Mouse (Mus musculus): Measurements from ENCODE around the gene Mrpl21. TPM values are rescaled to one million over a fixed set of nuclear protein-coding genes. Genes with fewer than 3 reads are reported as not detected.

The Mrpl21 gene
- polyA plus RNA-seq, 1 experiment from 2014 or later, result 104 TPM

DNA sequence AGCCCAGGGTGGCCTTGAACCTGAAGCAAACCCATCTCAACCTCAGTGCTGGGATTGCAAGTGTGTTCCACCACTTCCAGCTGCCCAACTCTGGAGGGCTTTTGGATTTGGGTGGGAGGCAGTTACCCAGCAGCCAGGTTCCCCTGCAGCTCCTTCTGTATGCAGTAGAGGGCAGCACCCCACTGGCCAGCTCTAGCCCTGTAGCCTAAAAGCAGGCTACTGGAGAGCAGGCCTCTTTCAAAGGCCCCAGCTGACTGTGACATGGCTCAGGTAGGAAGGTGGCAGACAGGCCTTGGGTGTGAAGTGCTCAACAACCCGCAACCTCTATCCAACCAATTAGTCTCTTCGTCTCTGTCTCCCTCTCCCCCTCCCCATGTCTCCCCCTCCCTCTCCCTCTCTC is 9.3 kb downstream of the Mrpl21 start:
- no peak overlapping the region for H3K4me2 ChIP-seq (ENCODE audit: low read depth, low read length)
- peaks cover 20% of the 10 kb centered on the region for H3K36me3 ChIP-seq (ENCODE audit: control insufficient read depth, insufficient read depth, low read length)
- no peaks in the 10 kb centered on the region for H3K4me1 ChIP-seq (ENCODE audit: control insufficient read depth, insufficient read depth, low read length)
- H3K4me3 ChIP-seq (ENCODE audit: low read depth, low read length), result no peak overlapping the region
- peak; percentile 73; the same call in 1 of the 2 replicates for ATAC-seq (ENCODE audit: low read depth)
- WGBS, result 81% methylated on average over 2 of the region's 2 CpGs
- no peaks in the 10 kb centered on the region for H3K9me3 ChIP-seq (ENCODE audit: control insufficient read depth, low read length)
- H3K27me3 ChIP-seq (ENCODE audit: control insufficient read depth, insufficient read depth, low read length), result no peaks in the 10 kb centered on the region
- H3K27ac ChIP-seq (ENCODE audit: low read depth, low read length), result no peak overlapping the region
- H3K9ac ChIP-seq (replicated peaks; ENCODE audit: low read depth, low read length), result no peak overlapping the region

DNA sequence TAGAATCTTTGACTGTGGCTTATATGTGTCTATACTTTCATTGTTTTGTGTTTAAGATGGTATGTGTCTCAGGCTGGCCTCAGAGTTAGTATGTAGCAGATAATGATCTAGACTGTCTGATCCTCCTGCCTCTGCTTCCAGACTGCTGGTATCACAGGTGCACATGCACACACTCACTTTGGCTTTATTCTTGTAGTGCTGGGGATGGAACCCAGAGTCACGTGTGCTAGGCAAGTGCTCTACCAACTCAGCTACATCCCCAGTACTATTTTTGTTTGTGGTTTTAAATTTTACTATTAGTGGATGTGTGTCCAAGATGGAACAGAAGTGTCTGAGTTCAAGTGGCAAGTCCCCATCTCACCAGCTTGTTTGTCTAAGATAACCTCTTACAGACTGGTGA is 10.3 kb downstream of the Mrpl21 start:
- no peak for ATAC-seq (ENCODE audit: low read depth)
- WGBS, result 97% methylated on average over 1 of the region's 1 CpGs
- Histone ChIP-seq H3K27me3 (ENCODE audit: control insufficient read depth, insufficient read depth, low read length) (no peaks in the 10 kb centered on the region), H3K27ac (ENCODE audit: low read depth, low read length) (no peak overlapping the region), H3K4me3 (ENCODE audit: low read depth, low read length) (no peak overlapping the region), H3K9ac (replicated peaks; ENCODE audit: low read depth, low read length) (no peak overlapping the region), H3K4me2 (ENCODE audit: low read depth, low read length) (no peak overlapping the region), H3K4me1 (ENCODE audit: control insufficient read depth, insufficient read depth, low read length) (no peaks in the 10 kb centered on the region), H3K9me3 (ENCODE audit: control insufficient read depth, low read length) (no peaks in the 10 kb centered on the region), H3K36me3 (ENCODE audit: control insufficient read depth, insufficient read depth, low read length) (peaks cover 20% of the 10 kb centered on the region)

DNA sequence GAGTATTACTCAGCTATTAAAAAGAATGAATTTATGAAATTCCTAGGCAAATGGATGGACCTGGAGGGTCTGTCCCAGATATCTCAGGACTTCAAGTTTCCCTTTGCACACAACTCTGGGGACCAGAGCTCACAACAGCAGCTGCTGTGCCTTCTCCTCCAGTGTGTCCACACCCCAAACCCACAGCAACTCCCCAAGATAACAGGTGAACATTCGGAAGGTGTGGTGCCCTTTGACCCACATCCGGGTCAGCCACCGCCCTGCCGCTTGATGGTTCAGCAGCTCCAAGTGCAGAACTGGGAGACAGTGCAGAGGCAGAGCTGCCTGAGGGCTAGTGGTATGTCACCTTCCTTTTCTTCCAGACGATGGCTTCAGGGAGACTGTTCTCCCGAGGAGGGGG is 12.5 kb downstream of the Mrpl21 start:
- Histone ChIP-seq H3K4me3 (ENCODE audit: low read depth, low read length) (no peak overlapping the region), H3K9ac (replicated peaks; ENCODE audit: low read depth, low read length) (no peak overlapping the region), H3K4me2 (ENCODE audit: low read depth, low read length) (no peak overlapping the region), H3K4me1 (ENCODE audit: control insufficient read depth, insufficient read depth, low read length) (no peaks in the 10 kb centered on the region), H3K9me3 (ENCODE audit: control insufficient read depth, low read length) (no peaks in the 10 kb centered on the region), H3K27ac (ENCODE audit: low read depth, low read length) (no peak overlapping the region), H3K36me3 (ENCODE audit: control insufficient read depth, insufficient read depth, low read length) (peaks cover 7% of the 10 kb centered on the region; the same call in 1 of the 2 replicates), H3K27me3 (ENCODE audit: control insufficient read depth, insufficient read depth, low read length) (no peaks in the 10 kb centered on the region)
- WGBS, result 89% methylated on average over 6 of the region's 6 CpGs
- no peak for ATAC-seq (ENCODE audit: low read depth)

DNA sequence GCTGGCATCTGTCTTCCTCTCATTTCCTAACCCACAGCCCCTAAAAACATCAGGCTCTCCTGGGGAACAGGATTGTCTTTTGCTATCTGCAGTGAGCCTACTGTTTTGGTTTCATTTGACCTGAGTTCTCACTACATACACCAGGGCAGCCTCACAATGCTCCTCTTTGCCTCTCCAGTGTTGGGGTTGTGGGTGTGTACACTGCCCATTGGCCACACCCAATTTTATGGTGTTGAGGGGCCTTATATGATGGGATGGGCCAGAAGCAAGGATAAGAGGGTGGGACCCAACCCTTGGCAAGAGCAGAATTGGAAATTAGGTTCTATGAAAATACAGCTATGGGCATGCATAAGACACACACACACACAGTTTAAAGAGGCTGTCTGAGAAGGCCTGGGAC is 14.3 kb downstream of the Mrpl21 start:
- H3K4me1 ChIP-seq (ENCODE audit: control insufficient read depth, insufficient read depth, low read length), result no peaks in the 10 kb centered on the region
- no peaks in the 10 kb centered on the region for H3K36me3 ChIP-seq (ENCODE audit: control insufficient read depth, insufficient read depth, low read length)
- no peak overlapping the region for H3K4me2 ChIP-seq (ENCODE audit: low read depth, low read length)
- H3K27me3 ChIP-seq (ENCODE audit: control insufficient read depth, insufficient read depth, low read length), result no peaks in the 10 kb centered on the region
- no peak overlapping the region for H3K4me3 ChIP-seq (ENCODE audit: low read depth, low read length)
- no peaks in the 10 kb centered on the region for H3K9me3 ChIP-seq (ENCODE audit: control insufficient read depth, low read length)
- no peak for ATAC-seq (ENCODE audit: low read depth)
- no peak overlapping the region for H3K9ac ChIP-seq (replicated peaks; ENCODE audit: low read depth, low read length)
- H3K27ac ChIP-seq (ENCODE audit: low read depth, low read length), result no peak overlapping the region

DNA sequence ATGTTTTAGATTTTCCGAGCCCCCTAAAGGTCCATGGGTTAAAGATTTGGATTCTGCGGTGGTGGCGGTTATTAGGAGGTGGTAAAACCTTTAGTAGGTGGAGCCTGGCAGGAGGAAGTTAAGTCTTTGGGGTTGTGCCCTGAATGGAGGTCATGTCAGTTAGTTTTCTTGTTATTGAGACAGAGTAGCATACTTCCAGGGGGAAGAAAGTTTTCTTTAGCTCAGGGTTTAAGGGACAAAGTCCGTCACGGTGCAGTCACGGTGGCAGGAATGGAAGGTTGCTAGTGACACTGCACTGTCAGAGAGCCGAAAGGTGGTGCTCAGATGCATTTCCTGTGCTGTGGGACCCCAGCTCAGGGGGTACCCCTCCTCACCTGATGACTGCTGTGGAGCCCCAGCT is 15.1 kb downstream of the Mrpl21 start:
- Histone ChIP-seq H3K4me3 (ENCODE audit: low read depth, low read length) (no peak overlapping the region), H3K27ac (ENCODE audit: low read depth, low read length) (no peak overlapping the region), H3K9ac (replicated peaks; ENCODE audit: low read depth, low read length) (no peak overlapping the region), H3K9me3 (ENCODE audit: control insufficient read depth, low read length) (no peaks in the 10 kb centered on the region), H3K36me3 (ENCODE audit: control insufficient read depth, insufficient read depth, low read length) (no peaks in the 10 kb centered on the region), H3K4me1 (ENCODE audit: control insufficient read depth, insufficient read depth, low read length) (no peaks in the 10 kb centered on the region), H3K27me3 (ENCODE audit: control insufficient read depth, insufficient read depth, low read length) (no peaks in the 10 kb centered on the region), H3K4me2 (ENCODE audit: low read depth, low read length) (no peak overlapping the region)
- WGBS, result 87% methylated on average over 7 of the region's 7 CpGs
- no peak for ATAC-seq (ENCODE audit: low read depth)

DNA sequence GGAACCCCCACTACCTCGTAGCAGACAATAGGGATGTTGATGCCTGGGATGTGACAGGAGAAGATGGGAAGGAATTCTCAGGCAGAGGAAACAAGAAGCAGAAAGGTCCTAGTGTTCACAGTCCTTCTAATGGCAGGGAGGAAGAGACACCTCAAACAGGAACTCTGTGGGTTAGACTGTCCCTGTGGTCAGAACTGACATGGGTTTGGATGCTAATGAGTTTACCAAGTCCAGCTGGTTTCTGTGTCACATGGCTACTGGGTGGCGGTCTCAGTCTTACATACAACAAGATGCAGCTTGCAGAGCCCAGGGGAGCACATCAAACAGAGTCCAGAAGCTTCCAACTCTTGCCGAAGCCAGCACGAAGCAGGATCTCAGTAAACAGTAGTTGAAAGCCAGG is 21.3 kb downstream of the Mrpl21 start:
- Histone ChIP-seq H3K9me3 (ENCODE audit: control insufficient read depth, low read length) (no peaks in the 10 kb centered on the region), H3K4me1 (ENCODE audit: control insufficient read depth, insufficient read depth, low read length) (no peaks in the 10 kb centered on the region), H3K4me3 (ENCODE audit: low read depth, low read length) (no peak overlapping the region), H3K27ac (ENCODE audit: low read depth, low read length) (no peak overlapping the region), H3K27me3 (ENCODE audit: control insufficient read depth, insufficient read depth, low read length) (no peaks in the 10 kb centered on the region), H3K36me3 (ENCODE audit: control insufficient read depth, insufficient read depth, low read length) (no peaks in the 10 kb centered on the region), H3K9ac (replicated peaks; ENCODE audit: low read depth, low read length) (no peak overlapping the region), H3K4me2 (ENCODE audit: low read depth, low read length) (no peak overlapping the region)
- no peak for ATAC-seq (ENCODE audit: low read depth)
- WGBS, result 71% methylated on average over 4 of the region's 4 CpGs

DNA sequence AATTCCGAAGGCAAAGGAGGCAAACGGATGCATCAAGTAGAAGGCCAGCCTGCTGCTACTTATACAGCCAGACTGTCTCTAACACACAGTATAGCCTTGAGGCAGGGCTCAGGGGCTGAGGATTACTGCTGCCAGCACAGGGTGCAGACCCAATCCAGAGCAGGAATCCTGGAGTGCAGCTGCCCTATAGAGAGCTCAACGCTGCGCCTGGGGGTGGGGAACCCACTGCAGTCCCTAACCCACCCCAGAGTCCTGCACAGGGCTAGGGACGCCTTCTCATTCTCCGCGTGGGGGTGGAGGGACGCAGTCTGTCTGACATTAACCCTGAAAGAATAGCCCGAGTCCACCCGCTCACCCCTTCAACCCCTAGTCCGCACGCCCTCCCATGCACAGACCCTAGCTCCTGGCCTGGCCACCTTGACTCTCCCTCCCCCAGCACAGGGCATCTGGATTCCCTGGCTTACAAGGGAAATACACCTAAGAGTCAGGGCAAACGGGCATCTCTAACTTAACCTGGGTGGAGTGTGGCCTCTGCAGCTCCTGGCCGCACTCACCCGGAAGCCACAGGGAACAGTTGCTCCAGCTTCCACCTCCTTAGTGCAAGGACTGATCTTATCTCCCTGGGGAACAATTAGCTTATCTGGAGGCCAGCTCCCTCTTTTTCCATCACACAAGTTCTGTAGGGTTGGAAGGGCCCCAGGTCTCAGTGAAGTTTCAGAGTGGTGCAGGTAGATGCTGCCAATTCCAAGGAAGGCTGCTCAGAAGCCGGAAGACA is 24.7 kb downstream of the Mrpl21 start:
- no peak overlapping the region for H3K27ac ChIP-seq (ENCODE audit: low read depth, low read length)
- H3K9me3 ChIP-seq (ENCODE audit: control insufficient read depth, low read length), result no peaks in the 10 kb centered on the region
- no peak overlapping the region for H3K4me3 ChIP-seq (ENCODE audit: low read depth, low read length)
- H3K27me3 ChIP-seq (ENCODE audit: control insufficient read depth, insufficient read depth, low read length), result no peaks in the 10 kb centered on the region
- no peaks in the 10 kb centered on the region for H3K4me1 ChIP-seq (ENCODE audit: control insufficient read depth, insufficient read depth, low read length)
- H3K36me3 ChIP-seq (ENCODE audit: control insufficient read depth, insufficient read depth, low read length), result no peaks in the 10 kb centered on the region
- no peak for ATAC-seq (ENCODE audit: low read depth)
- H3K4me2 ChIP-seq (ENCODE audit: low read depth, low read length), result no peak overlapping the region
- no peak overlapping the region for H3K9ac ChIP-seq (replicated peaks; ENCODE audit: low read depth, low read length)
- 63% methylated on average over 16 of the region's 16 CpGs for WGBS

DNA sequence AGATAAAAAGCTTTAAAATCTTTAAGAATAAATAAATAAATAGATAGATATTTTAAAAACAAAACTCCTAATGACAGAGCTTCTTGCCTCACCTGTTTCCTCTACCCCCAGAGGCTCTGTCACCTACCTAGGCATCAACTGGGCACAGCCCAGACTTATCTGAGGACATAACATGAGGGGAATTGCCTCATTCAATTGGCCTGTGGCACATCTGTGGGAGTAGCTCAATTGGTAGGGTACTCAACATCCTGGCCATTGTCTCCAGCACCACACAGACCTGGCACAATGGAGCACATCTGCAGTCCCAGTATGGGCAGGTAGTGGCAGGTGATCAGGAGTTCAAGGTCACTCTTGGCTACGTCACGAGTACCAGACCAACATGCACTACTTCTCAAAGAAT is 36.6 kb downstream of the Mrpl21 start:
- H3K9ac ChIP-seq (replicated peaks; ENCODE audit: low read depth, low read length), result no peak overlapping the region
- no peak overlapping the region for H3K27ac ChIP-seq (ENCODE audit: low read depth, low read length)
- H3K4me2 ChIP-seq (ENCODE audit: low read depth, low read length), result no peak overlapping the region
- 98% methylated on average over 2 of the region's 2 CpGs for WGBS
- H3K4me3 ChIP-seq (ENCODE audit: low read depth, low read length), result no peak overlapping the region
- no peaks in the 10 kb centered on the region for H3K9me3 ChIP-seq (ENCODE audit: control insufficient read depth, low read length)
- no peak for ATAC-seq (ENCODE audit: low read depth)
- no peaks in the 10 kb centered on the region for H3K36me3 ChIP-seq (ENCODE audit: control insufficient read depth, insufficient read depth, low read length)
- H3K27me3 ChIP-seq (ENCODE audit: control insufficient read depth, insufficient read depth, low read length), result peaks cover 17% of the 10 kb centered on the region
- H3K4me1 ChIP-seq (ENCODE audit: control insufficient read depth, insufficient read depth, low read length), result peaks cover 5% of the 10 kb centered on the region; the same call in 1 of the 2 replicates

DNA sequence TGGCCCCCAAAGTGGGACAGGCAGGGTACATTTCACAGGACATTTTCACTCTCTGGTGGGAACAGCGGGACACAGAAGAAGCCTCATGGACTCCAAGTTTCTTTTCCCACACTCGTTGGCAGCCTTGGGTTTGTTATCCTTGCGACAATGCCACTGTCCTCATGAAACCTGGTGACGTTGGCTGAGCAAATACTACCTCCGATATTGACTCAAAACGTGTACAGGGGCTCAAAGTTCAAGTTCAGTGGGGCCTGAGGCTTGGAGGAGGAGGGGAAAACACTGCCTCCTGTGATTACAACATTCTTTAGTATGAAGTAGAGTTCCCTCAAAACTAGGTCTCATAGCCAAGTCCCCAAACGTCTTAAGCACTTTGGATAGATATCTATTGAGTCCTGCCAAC is 37.4 kb downstream of the Mrpl21 start:
- Histone ChIP-seq H3K4me3 (ENCODE audit: low read depth, low read length) (no peak overlapping the region), H3K4me1 (ENCODE audit: control insufficient read depth, insufficient read depth, low read length) (peaks cover 7% of the 10 kb centered on the region; the same call in 1 of the 2 replicates), H3K4me2 (ENCODE audit: low read depth, low read length) (no peak overlapping the region), H3K9ac (replicated peaks; ENCODE audit: low read depth, low read length) (no peak overlapping the region), H3K27me3 (ENCODE audit: control insufficient read depth, insufficient read depth, low read length) (peaks cover 21% of the 10 kb centered on the region), H3K9me3 (ENCODE audit: control insufficient read depth, low read length) (no peaks in the 10 kb centered on the region), H3K27ac (ENCODE audit: low read depth, low read length) (no peak overlapping the region), H3K36me3 (ENCODE audit: control insufficient read depth, insufficient read depth, low read length) (no peaks in the 10 kb centered on the region)
- 81% methylated on average over 7 of the region's 7 CpGs for WGBS
- no peak for ATAC-seq (ENCODE audit: low read depth)
